Mouse (Mus musculus) neural tube, embryonic 15.5 days (tissue): ENCODE measurements around the gene Ces2b. TPM values are rescaled to one million over a fixed set of nuclear protein-coding genes. Genes with fewer than 3 reads are reported as not detected.

Experiments used
- ATAC-seq: fragments of 200-750 bp; cut with Nextera tagmentation; 2 replicates; pipeline ENCODE4 v1.8.0; 2017; ENCODE audit warnings: mild to moderate bottlenecking, moderate TSS enrichment, moderate library complexity; ENCODE audit not compliant: low FRiP score
- H3K27ac ChIP-seq: fragments of 300-500 bp; sonication (generic); replicated peaks from 2 replicates; pipeline ENCODE4 v1.5.1; 2015; ENCODE audit warnings: mild to moderate bottlenecking, inconsistent platforms
- H3K27me3 ChIP-seq: fragments of 300-500 bp; sonication (generic); replicated peaks from 2 replicates; pipeline ENCODE4 v1.6.1; 2015; ENCODE audit warnings: inconsistent platforms
- H3K36me3 ChIP-seq: fragments of 300-500 bp; sonication (generic); 2 replicates; pipeline ENCODE4 v1.6.1; 2015; ENCODE audit warnings: inconsistent platforms
- H3K4me1 ChIP-seq: fragments of 300-500 bp; sonication (generic); 2 replicates; pipeline ENCODE4 v1.6.1; 2015; ENCODE audit warnings: inconsistent platforms
- H3K4me2 ChIP-seq: fragments of 300-500 bp; sonication (generic); 2 replicates; pipeline ENCODE4 v1.6.1; 2015; ENCODE audit warnings: inconsistent platforms, mild to moderate bottlenecking, moderate library complexity
- H3K4me3 ChIP-seq: fragments of 300-500 bp; sonication (generic); replicated peaks from 2 replicates; pipeline ENCODE4 v1.5.1; 2015; ENCODE audit warnings: mild to moderate bottlenecking, inconsistent platforms
- H3K9ac ChIP-seq: fragments of 300-500 bp; sonication (generic); replicated peaks from 2 replicates; pipeline ENCODE4 v1.6.1; 2015; ENCODE audit warnings: mild to moderate bottlenecking, inconsistent platforms
- H3K9me3 ChIP-seq: fragments of 300-500 bp; sonication (generic); replicated peaks from 2 replicates; pipeline ENCODE4 v1.6.1; 2016; ENCODE audit warnings: inconsistent platforms
- WGBS: fragments of 180-500 bp; shearing (Covaris S2); methylation state at CpG from one replicate; pipeline ENCODE4 v1.1.7; 2015; ENCODE audit warnings: mixed read lengths; 5-methylcytosine and 5-hydroxymethylcytosine counted together
- polyA plus RNA-seq: library from polyadenylated mRNA; unstranded; fragments of >200 nt; fragmentation: Nextera tagmentation; extraction: Ambion mirVana; gene quantifications from 2 replicates; pipeline ENCODE4 v1.2.1, GENCODE M21; 2015

The Ces2b gene
- polyA plus RNA-seq = 0.15 and 0.40 TPM in 2 replicates

DNA sequence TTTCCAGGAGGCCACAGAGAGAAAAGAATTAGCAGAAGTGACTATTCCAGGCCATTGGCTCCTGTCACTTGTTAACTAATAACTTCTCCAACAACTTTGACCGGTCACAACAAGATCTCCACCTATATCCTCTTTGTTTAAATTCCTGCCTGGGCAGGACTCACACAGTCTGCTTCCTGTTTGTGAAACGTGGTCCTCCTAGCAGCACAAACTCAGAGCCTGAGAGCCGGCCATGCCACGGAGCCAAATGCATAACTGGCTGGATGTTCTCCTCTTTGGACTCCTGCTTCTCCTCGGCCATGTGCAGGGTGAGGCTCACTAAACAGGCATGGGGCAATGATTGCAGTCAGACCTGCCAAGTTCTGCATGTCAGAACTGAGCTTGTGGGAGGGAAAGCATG lies at the start of gene Ces2b:
Ces2b (plus strand) TSS at position 133 of the 400 bp plus-strand sequence.
- H3K4me3 ChIP-seq = no peak within 1 kb of the TSS
- 85% methylated on average over 5 of the region's 5 CpGs for WGBS
- no peaks in the 10 kb centered on the region for H3K4me1 ChIP-seq
- no peak within 1 kb of the TSS for H3K4me2 ChIP-seq
- H3K9ac ChIP-seq = no peak within 1 kb of the TSS
- no peaks in the 10 kb centered on the region for H3K9me3 ChIP-seq
- no peaks in the 10 kb centered on the region for H3K27me3 ChIP-seq
- no peak for ATAC-seq
- H3K27ac ChIP-seq = no peak within 1 kb of the TSS
- no peaks in the 10 kb centered on the region for H3K36me3 ChIP-seq

DNA sequence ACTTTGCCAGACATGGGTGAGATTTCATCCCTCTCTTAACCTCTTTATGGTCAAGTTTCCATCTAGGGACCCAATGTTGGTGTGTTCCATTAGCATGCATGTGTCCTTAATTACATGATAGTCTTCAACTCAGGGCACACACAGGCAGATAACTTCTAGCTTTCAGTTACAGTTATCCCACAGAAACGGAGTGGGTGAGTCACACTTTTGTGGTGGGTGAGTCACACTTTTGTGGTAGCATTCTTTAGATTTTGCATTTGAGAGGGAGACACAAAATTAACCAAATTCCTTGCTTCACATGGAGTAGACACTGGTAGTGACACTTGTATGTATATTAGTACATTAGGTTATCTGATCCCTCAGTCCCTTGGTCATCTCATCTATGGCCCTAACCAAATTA lies 44.3 kb upstream of the Ces2b start:
- Histone ChIP-seq H3K4me2 (no peak overlapping the region), H3K4me1 (no peaks in the 10 kb centered on the region), H3K9me3 (no peaks in the 10 kb centered on the region), H3K27me3 (no peaks in the 10 kb centered on the region), H3K9ac (no peak overlapping the region), H3K27ac (no peak overlapping the region), H3K36me3 (no peaks in the 10 kb centered on the region), H3K4me3 (no peak overlapping the region)
- ATAC-seq = no peak
- 83% methylated on average over 1 of the region's 1 CpGs for WGBS

DNA sequence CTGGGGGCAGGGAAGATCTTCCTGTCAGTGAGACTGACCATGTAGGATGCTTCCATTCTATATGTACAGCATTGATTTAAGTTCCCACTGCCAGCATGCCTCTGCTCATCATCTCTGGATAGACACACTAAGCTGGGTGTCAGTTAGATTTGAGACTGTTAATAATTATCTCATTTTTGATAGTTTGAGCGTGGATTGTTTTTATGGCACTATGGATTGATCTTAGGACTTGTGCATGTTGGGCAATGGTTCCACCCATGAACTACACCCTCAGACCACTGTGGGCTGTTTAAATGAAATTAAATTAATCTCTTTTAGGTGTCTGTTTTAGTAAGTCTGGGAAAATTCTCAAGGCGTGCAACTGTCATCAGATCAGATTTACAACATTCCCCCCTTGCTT lies 42.4 kb upstream of the Ces2b start:
- no peak for ATAC-seq
- Histone ChIP-seq H3K9me3 (no peaks in the 10 kb centered on the region), H3K4me3 (no peak overlapping the region), H3K4me1 (no peaks in the 10 kb centered on the region), H3K4me2 (no peak overlapping the region), H3K27me3 (no peaks in the 10 kb centered on the region), H3K9ac (no peak overlapping the region), H3K36me3 (no peaks in the 10 kb centered on the region), H3K27ac (no peak overlapping the region)
- WGBS = 81% methylated on average over 2 of the region's 2 CpGs

DNA sequence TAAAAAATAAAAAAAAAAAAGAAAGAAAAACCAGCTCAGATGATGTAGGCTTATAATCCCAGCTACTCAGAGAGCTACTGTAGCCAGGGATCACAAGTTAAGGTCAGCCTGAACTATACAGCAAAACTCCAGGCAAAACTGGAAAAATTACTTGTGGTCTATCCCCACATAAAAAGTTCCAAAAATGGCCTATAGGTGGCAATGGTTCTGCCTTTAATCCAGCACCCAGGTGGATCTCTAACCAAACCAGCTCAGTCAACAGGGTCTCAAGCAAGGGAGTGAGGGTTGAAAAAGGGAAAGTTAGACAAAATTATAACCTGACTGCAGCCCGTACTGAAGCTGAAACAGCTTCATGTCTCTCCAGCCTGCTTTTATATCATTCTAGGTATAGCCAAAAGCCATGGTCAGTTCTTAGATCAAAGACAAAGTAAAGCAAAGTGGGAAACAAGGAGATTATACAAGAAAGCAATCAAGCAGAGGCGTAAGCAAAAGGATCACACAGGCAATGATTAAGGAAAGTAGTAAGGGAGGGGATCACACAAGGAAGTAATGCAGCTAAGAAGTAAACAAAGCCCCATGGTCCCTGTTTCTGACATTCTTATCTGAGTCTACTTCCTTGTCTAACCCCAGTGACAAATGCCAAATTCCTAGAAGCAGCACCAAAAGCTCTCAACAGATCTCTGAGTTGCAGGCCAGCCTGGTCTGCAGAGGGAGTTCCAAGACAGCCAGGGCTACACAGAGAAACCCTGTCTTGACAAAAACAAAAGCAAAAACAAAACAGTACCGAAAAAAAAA lies 41.3 kb upstream of the Ces2b start:
- no peak for ATAC-seq
- WGBS = 71% methylated on average over 3 of the region's 3 CpGs

DNA sequence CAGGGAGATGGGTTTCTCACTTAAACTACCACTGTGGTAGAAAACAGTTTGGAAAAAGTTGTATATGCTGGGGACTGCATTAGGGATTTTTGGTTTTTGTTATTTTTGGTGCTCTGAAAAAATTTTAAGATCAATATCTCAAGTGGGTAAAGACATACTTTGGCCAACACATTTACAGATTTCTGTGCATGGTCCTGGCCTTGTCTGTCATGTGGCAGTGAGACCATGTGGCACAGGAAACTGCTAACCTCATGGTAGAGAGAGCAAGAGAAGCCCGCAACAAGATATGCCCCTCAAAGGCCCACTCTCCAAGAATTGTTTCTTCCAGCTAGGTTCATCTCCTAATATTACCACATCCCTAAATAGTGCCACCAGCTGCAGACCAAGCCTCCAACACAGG lies 32.0 kb upstream of the Ces2b start:
- H3K27me3 ChIP-seq = no peaks in the 10 kb centered on the region
- no peak for ATAC-seq
- no peaks in the 10 kb centered on the region for H3K9me3 ChIP-seq
- no peaks in the 10 kb centered on the region for H3K4me1 ChIP-seq
- 100% methylated on average over 1 of the region's 1 CpGs for WGBS
- no peak overlapping the region for H3K27ac ChIP-seq
- no peak overlapping the region for H3K9ac ChIP-seq
- H3K36me3 ChIP-seq = no peaks in the 10 kb centered on the region
- no peak overlapping the region for H3K4me2 ChIP-seq
- H3K4me3 ChIP-seq = no peak overlapping the region

More for the DNA sequence above, 41.3 kb upstream of the Ces2b start:
- no peaks in the 10 kb centered on the region for H3K36me3 ChIP-seq
- no peak overlapping the region for H3K4me3 ChIP-seq
- H3K27ac ChIP-seq = no peak overlapping the region
- no peaks in the 10 kb centered on the region for H3K4me1 ChIP-seq
- H3K9me3 ChIP-seq = no peaks in the 10 kb centered on the region
- H3K4me2 ChIP-seq = no peak overlapping the region
- H3K27me3 ChIP-seq = no peaks in the 10 kb centered on the region
- no peak overlapping the region for H3K9ac ChIP-seq

DNA sequence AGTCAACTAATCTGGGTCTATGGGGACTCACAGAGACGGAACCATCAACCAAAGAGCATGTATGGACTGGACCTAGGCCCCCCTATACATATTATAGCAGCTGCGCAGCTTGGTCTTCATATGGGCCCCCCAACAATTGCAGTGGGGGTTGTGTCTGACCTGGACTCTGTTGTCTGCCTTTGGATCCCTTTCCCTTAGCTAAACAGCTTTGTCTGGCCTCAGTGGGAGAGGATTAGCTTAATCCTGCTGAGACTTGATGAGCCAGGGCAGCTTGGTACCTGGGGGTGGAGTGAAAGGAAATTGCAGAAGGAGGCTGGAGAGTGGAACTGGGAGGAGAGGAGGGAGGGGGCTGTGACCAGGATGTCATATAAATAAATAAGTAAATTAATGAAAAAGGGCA lies 25.2 kb upstream of the Ces2b start:
- ATAC-seq = no peak
- Histone ChIP-seq H3K4me2 (no peak overlapping the region), H3K27me3 (no peaks in the 10 kb centered on the region), H3K36me3 (no peaks in the 10 kb centered on the region), H3K4me3 (no peak overlapping the region), H3K4me1 (no peaks in the 10 kb centered on the region), H3K9me3 (no peaks in the 10 kb centered on the region), H3K27ac (no peak overlapping the region), H3K9ac (no peak overlapping the region)
- 46% methylated on average over 2 of the region's 2 CpGs for WGBS

DNA sequence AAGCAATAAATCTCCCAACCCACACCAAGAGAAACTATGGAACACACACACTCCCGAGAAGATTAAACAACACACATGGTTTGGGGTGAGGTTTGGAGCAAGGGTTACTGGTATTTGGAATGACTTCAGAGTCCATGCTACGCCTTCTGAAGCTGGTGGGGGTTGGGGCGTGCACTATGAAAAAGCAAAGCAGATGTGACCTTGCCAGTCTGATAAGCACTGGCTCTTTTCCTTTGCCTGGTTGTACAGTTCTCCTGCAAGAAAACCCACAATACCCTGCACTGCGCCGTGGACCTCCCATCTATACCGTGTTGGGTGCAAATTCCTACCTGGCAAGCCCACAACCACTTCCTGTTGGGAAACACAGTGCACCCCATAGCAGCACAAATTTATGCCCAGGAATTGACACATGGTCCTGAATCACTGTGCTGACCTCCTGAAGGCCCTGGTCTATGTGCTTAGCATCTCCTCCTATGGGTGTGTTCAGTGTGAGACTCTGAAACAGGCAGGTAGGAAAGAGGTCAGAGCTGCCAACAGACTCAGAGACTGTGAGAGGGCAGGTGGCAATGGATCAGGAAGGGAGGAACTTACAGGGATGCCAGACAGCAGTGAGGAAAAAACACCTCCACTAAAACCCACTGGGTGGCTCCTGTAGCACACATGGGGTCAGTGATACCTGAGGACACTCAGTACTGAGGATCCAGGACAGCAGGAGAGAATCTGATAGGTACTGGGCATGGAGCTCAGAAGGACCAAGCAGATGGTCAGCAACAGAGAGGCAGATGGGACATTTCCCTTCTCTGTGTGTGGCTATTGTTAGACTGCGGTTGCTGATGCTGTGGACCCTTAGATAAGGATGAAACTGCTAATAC lies 22.6 kb upstream of the Ces2b start:
- Histone ChIP-seq H3K9ac (no peak overlapping the region), H3K27me3 (no peaks in the 10 kb centered on the region), H3K4me1 (no peaks in the 10 kb centered on the region), H3K27ac (no peak overlapping the region), H3K36me3 (no peaks in the 10 kb centered on the region), H3K9me3 (no peaks in the 10 kb centered on the region), H3K4me3 (no peak overlapping the region), H3K4me2 (no peak overlapping the region)
- no peak for ATAC-seq
- WGBS = 93% methylated on average over 7 of the region's 7 CpGs

DNA sequence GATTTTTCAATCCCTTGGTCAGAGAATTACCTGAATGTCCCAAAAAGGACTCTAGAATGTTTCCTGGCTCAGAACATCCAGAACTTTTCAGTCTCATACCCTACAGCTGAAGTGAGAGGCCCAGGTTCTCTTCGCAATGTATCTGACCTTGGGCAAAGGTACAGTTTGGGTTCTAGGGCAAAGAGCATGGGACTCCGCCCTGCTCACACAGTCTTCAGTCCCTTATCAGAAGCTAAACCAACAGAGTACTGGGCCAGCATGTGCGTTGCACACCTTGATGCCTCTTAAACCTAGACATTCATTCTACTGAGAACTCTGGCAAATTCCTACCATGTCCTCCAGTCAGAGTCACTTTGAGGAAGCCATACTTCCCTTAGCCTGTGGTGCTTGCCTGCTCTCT lies 21.9 kb upstream of the Ces2b start:
- Histone ChIP-seq H3K4me2 (no peak overlapping the region), H3K27ac (no peak overlapping the region), H3K27me3 (no peaks in the 10 kb centered on the region), H3K4me1 (no peaks in the 10 kb centered on the region), H3K4me3 (no peak overlapping the region), H3K36me3 (no peaks in the 10 kb centered on the region), H3K9ac (no peak overlapping the region), H3K9me3 (no peaks in the 10 kb centered on the region)
- WGBS = 90% methylated on average over 3 of the region's 3 CpGs
- ATAC-seq = no peak

DNA sequence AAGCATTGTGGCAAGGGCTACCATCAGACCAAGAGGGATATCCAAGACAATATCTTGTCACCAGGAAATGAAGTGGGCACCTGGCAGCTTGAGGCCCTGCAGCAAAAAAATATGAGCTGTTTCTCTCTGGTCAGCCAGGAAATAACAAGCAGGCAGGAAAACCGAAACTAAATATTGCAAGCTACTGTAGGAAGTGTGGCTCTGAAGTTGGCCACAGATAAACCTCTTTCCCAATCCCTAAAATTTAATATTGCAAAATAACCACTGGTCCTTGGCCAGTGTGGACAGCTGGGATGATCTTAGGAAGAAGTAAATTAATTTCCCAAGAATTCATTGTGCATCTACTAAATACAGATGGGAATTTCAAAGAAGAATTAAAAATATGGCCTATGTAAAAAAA lies 4.5 kb upstream of the Ces2b start:
- H3K36me3 ChIP-seq = no peaks in the 10 kb centered on the region
- H3K9ac ChIP-seq = no peak overlapping the region
- WGBS = 93% methylated on average over 1 of the region's 1 CpGs
- no peak overlapping the region for H3K4me2 ChIP-seq
- H3K9me3 ChIP-seq = no peaks in the 10 kb centered on the region
- H3K27me3 ChIP-seq = no peaks in the 10 kb centered on the region
- H3K27ac ChIP-seq = no peak overlapping the region
- no peak for ATAC-seq
- H3K4me3 ChIP-seq = no peak overlapping the region
- H3K4me1 ChIP-seq = no peaks in the 10 kb centered on the region

DNA sequence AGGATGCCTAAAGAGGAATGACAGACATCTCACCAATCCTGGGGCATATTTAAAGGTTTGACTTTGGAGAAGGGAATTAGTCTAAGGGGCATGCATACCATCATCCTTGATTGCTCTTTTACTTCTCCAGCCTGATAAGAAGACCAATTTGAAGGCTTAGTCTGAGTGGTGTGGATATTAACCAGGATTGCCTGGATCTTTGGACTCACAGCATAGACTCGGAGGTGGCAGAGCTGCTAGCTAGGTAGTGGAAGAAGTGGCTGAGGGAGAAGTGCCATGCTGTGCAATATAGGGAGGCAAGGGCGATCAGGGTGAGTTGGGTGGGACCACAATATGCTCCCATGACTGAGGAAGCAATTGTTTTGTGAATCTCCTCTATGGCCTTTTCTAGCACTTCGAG lies 3.2 kb upstream of the Ces2b start:
- Histone ChIP-seq H3K4me2 (no peak overlapping the region), H3K9ac (no peak overlapping the region), H3K27ac (no peak overlapping the region), H3K9me3 (no peaks in the 10 kb centered on the region), H3K4me3 (no peak overlapping the region), H3K27me3 (no peaks in the 10 kb centered on the region), H3K4me1 (no peaks in the 10 kb centered on the region), H3K36me3 (no peaks in the 10 kb centered on the region)
- no peak for ATAC-seq
- 83% methylated on average over 3 of the region's 3 CpGs for WGBS

DNA sequence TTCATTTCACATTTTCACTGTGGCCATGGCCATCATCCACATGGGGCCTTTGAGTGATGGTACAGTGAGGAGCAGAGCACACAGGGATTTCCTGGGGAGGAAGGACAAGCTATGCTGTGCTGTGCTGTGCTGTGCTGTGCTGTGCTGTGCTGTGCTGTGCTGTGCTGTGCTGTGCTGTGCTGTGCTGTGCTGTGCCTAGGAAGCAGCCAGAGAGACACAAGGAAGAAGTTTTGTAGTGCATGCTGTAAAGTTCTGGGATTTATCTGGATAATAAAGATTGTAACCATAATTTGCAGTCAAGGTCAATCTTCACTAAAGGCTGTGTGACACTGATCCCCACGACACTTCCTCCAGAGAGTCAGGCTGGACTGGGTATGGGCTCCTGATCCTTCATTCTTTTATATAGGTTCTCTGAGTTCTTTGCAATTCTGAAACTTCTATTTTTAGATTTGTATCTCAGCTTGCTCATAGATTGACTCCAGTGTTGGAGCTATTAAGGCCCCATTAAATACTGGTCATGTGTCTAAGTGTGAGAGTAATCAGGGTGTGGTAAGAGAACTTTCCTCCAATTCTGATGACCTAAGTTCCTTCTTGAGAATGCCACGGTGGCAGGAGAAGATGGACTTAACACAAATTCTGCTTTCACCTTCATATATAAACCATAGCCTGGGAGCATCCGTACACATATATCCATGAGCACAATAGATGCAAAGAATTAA lies 10.1 kb downstream of the Ces2b start:
- no peaks in the 10 kb centered on the region for H3K9me3 ChIP-seq
- H3K4me3 ChIP-seq = no peak overlapping the region
- no peak for ATAC-seq
- no peaks in the 10 kb centered on the region for H3K36me3 ChIP-seq
- no peak overlapping the region for H3K9ac ChIP-seq
- no peaks in the 10 kb centered on the region for H3K27me3 ChIP-seq
- H3K4me2 ChIP-seq = no peak overlapping the region
- 89% methylated on average over 3 of the region's 3 CpGs for WGBS
- no peaks in the 10 kb centered on the region for H3K4me1 ChIP-seq
- no peak overlapping the region for H3K27ac ChIP-seq
